Mouse (Mus musculus): ENCODE data around the gene Tpi1. TPM values are rescaled to one million over a fixed set of nuclear protein-coding genes. Genes with fewer than 3 reads are reported as not detected.
A peak's percentile ranks its signal among the peaks of the same experiment; 100 is the strongest.

Tpi1 gene
- total RNA-seq, 1 experiment: 306 TPM

DNA sequence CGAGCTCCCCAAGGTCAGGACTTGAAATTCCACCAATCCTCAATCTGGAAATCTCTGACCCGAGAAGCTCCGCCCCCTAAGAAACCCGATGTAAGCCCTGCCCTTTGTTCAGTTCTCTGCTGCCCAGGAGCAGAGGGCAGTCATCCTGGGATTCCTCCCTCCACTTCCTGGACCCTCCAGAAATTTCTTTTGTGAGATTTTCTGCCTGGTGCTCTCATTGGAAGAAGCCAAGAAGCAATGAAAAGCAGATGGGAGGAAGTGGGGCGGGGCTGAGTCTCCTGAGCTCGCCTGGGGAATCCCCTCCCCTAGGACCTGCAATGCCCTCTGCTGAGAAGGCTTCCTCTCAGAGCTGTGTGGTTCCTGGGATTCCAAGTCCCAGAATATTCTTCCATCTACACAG lies 31.7 kb downstream of the Tpi1 start:
- no peak for TF ChIP-seq CHD2 (IDR thresholded peaks at IDR 0.05; ENCODE audit: low read depth, low read length)
- no peak for TF ChIP-seq ZC3H11A (IDR thresholded peaks at IDR 0.05; ENCODE audit: borderline replicate concordance, low read depth, low read length)
- Histone ChIP-seq H3K9ac (ENCODE audit: insufficient read depth, low read depth, low read length, poor library complexity, severe bottlenecking) (0 out of 2 replicates have a peak overlapping the region, but pooled peaks have one; percentile 34), H3K4me1 (ENCODE audit: control insufficient read depth in 2 of 2, insufficient read depth in 2 of 2, low read length in 2 of 2, poor library complexity in 1 of 2) (peaks cover 3 to 14% of the 10 kb centered on the region in 2 experiments; a peak in 3 of 4 replicates), H3K27ac (ENCODE audit: insufficient read depth, low read depth, low read length, poor library complexity, severe bottlenecking) (peak overlapping the region; percentile 1; the same call in 1 of the 2 replicates), H3K36me3 (ENCODE audit: control insufficient read depth, insufficient read depth, low read length, poor library complexity, severe bottlenecking) (no peaks in the 10 kb centered on the region), H3K9me3 (ENCODE audit: control insufficient read depth, insufficient read depth, low read depth, low read length) (no peaks in the 10 kb centered on the region), H3K4me3 (ENCODE audit: insufficient read depth in 1 of 2, low read depth in 1 of 2, low read length in 2 of 2, poor library complexity in 1 of 2, severe bottlenecking in 1 of 2) (peak overlapping the region in 1 of 2 experiments; percentile 63; a peak in 2 of 4 replicates)
- DNase-seq (ENCODE audit: low read depth, low spot score): peak; percentile 74
- in situ Hi-C loops (cut with MboI; ENCODE audit: low sequenced_read_pairs in 2 of 2, unreplicated experiment in 2 of 2): no loop called here

DNA sequence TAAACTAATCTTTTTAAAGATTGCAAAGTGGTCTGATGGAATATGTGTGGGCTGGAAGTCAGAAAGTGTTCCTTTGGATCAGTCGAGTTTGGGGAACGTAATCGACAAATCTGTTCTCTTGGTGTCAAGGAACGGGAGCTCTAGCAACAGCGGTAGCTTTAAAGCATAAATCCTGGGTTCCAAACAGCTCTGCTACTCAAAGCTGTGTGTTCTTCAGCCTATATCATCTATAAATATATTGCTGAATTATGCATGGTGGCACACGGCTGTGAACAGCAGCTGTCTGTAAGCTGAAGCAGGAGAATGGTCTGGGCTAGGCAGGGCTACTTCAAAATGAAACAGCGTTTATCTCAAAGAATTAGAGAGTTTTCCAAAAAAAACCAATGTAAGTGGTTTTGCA lies 33.2 kb downstream of the Tpi1 start:
- H3K27ac ChIP-seq (ENCODE audit: insufficient read depth, low read depth, low read length, poor library complexity, severe bottlenecking): no peak overlapping the region
- no peaks in the 10 kb centered on the region for H3K9me3 ChIP-seq (ENCODE audit: control insufficient read depth, insufficient read depth, low read depth, low read length)
- TF ChIP-seq HCFC1 (IDR thresholded peaks at IDR 0.05; ENCODE audit: borderline replicate concordance, insufficient read depth, low read length): no peak
- no peak for TF ChIP-seq ZNF384 (IDR thresholded peaks at IDR 0.05; ENCODE audit: low read depth, low read length)
- TF ChIP-seq CHD2 (IDR thresholded peaks at IDR 0.05; ENCODE audit: low read depth, low read length): no peak
- TF ChIP-seq ZC3H11A (IDR thresholded peaks at IDR 0.05; ENCODE audit: borderline replicate concordance, low read depth, low read length): no peak
- TF ChIP-seq MAFK (IDR thresholded peaks at IDR 0.05; ENCODE audit: insufficient read depth, low read depth, low read length): no peak
- H3K36me3 ChIP-seq (ENCODE audit: control insufficient read depth, insufficient read depth, low read length, poor library complexity, severe bottlenecking): no peaks in the 10 kb centered on the region
- in situ Hi-C loops (cut with MboI; ENCODE audit: low sequenced_read_pairs in 2 of 2, unreplicated experiment in 2 of 2): no loop called here
- no peak overlapping the region for H3K4me3 ChIP-seq (ENCODE audit: insufficient read depth in 1 of 2, low read depth in 1 of 2, low read length in 2 of 2, poor library complexity in 1 of 2, severe bottlenecking in 1 of 2)
- no peak overlapping the region for H3K9ac ChIP-seq (ENCODE audit: insufficient read depth, low read depth, low read length, poor library complexity, severe bottlenecking)
- DNase-seq (ENCODE audit: low read depth, low spot score): no peak
- H3K4me1 ChIP-seq (ENCODE audit: control insufficient read depth in 2 of 2, insufficient read depth in 2 of 2, low read length in 2 of 2, poor library complexity in 1 of 2): peaks cover 3 to 8% of the 10 kb centered on the region in 2 experiments; a peak in 3 of 4 replicates

DNA sequence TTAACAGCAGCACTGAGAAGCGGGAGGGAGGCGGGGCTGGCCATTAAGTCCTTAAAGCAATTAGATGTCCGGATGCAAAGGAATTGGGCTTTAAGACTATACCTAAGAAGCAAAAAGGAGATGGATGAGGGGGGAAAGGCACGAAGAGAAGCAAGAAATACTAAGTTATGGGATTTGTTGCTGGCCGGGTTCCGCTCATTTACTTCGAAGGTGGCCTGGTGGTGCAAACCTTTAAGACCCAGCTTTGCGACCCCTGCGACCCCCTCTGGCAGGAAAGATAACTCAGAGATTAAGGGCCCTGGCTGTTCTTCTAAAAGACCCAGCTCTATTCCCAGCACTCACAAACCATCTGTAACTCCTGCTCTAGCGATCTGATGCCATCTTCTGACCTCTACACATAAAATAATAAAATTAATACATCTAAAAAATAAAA lies 34.1 kb downstream of the Tpi1 start:
- Histone ChIP-seq H3K4me1 (ENCODE audit: control insufficient read depth in 2 of 2, insufficient read depth in 2 of 2, low read length in 2 of 2, poor library complexity in 1 of 2) (peaks cover 3 to 8% of the 10 kb centered on the region in 2 experiments; a peak in 3 of 4 replicates), H3K9me3 (ENCODE audit: control insufficient read depth, insufficient read depth, low read depth, low read length) (no peaks in the 10 kb centered on the region), H3K27ac (ENCODE audit: insufficient read depth, low read depth, low read length, poor library complexity, severe bottlenecking) (no peak overlapping the region), H3K9ac (ENCODE audit: insufficient read depth, low read depth, low read length, poor library complexity, severe bottlenecking) (no peak overlapping the region), H3K36me3 (ENCODE audit: control insufficient read depth, insufficient read depth, low read length, poor library complexity, severe bottlenecking) (no peaks in the 10 kb centered on the region), H3K4me3 (ENCODE audit: insufficient read depth in 1 of 2, low read depth in 1 of 2, low read length in 2 of 2, poor library complexity in 1 of 2, severe bottlenecking in 1 of 2) (peak overlapping the region; percentile 9 to 19; a peak in 2 of 4 replicates)
- in situ Hi-C loops (cut with MboI; ENCODE audit: low sequenced_read_pairs in 2 of 2, unreplicated experiment in 2 of 2): no loop called here
- DNase-seq (ENCODE audit: low read depth, low spot score): no peak
- no peak for TF ChIP-seq HCFC1 (IDR thresholded peaks at IDR 0.05; ENCODE audit: borderline replicate concordance, insufficient read depth, low read length)
- TF ChIP-seq MAFK (IDR thresholded peaks at IDR 0.05; ENCODE audit: insufficient read depth, low read depth, low read length): no peak
- no peak for TF ChIP-seq ZC3H11A (IDR thresholded peaks at IDR 0.05; ENCODE audit: borderline replicate concordance, low read depth, low read length)
- TF ChIP-seq ZNF384 (IDR thresholded peaks at IDR 0.05; ENCODE audit: low read depth, low read length): no peak
- TF ChIP-seq CHD2 (IDR thresholded peaks at IDR 0.05; ENCODE audit: low read depth, low read length): no peak

DNA sequence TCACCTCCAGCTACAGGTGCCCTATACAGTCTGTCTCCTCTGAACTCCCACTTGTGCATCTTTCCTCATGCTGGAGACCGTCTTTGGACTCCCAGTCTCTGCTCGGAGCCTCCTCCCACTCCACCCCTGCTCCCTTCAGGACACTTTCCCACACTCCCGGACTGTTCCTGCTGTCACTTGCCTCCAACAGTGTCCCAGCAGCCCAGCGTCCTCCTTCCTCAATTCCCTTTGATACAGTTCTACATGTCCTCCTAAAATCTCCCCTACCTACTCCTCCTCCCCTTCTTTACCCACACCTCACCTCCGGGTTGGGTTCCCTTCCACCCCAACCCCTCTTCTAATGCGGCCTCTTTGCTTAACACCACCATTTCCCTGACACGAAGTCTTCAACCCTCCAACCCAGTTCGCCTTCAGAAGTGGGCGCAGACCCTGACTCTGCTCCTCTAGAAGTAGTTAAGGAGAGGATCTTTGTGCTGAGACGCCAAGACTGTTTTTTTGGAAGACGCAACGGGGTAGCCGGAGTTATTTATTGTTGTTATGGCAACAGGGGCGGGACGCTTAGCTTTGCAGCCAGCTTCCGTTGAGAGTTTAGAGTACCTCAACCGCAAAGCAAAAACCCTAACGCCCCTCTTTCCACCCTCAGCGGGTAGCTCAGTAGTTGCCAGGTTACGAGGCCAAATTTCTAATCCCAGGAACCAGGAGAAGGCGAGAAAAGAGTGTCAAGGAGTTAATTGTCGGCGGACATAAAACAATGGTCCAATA lies 34.7 kb downstream of the Tpi1 start, which contains the start of gene Lrrc23:
Gene Lrrc23 (minus strand): TSS at position 506 of the 762 bp plus-strand sequence.
- Histone ChIP-seq H3K4me3 (ENCODE audit: insufficient read depth in 1 of 2, low read depth in 1 of 2, low read length in 2 of 2, poor library complexity in 1 of 2, severe bottlenecking in 1 of 2) (peak within 1 kb of the TSS; percentile 9 to 19; a peak in 3 of 4 replicates), H3K9me3 (ENCODE audit: control insufficient read depth, insufficient read depth, low read depth, low read length) (no peaks in the 10 kb centered on the region), H3K9ac (ENCODE audit: insufficient read depth, low read depth, low read length, poor library complexity, severe bottlenecking) (no peak within 1 kb of the TSS), H3K4me1 (ENCODE audit: control insufficient read depth in 2 of 2, insufficient read depth in 2 of 2, low read length in 2 of 2, poor library complexity in 1 of 2) (peaks cover 3 to 8% of the 10 kb centered on the region in 2 experiments; a peak in 3 of 4 replicates), H3K36me3 (ENCODE audit: control insufficient read depth, insufficient read depth, low read length, poor library complexity, severe bottlenecking) (no peaks in the 10 kb centered on the region), H3K27ac (ENCODE audit: insufficient read depth, low read depth, low read length, poor library complexity, severe bottlenecking) (no peak within 1 kb of the TSS)
- in situ Hi-C loops (cut with MboI; ENCODE audit: low sequenced_read_pairs in 2 of 2, unreplicated experiment in 2 of 2): no loop called here
- TF ChIP-seq HCFC1 (IDR thresholded peaks at IDR 0.05; ENCODE audit: borderline replicate concordance, insufficient read depth, low read length): no peak
- TF ChIP-seq MAFK (IDR thresholded peaks at IDR 0.05; ENCODE audit: insufficient read depth, low read depth, low read length): no peak
- TF ChIP-seq ZNF384 (IDR thresholded peaks at IDR 0.05; ENCODE audit: low read depth, low read length): no peak
- no peak for TF ChIP-seq CHD2 (IDR thresholded peaks at IDR 0.05; ENCODE audit: low read depth, low read length)
- TF ChIP-seq ZC3H11A (IDR thresholded peaks at IDR 0.05; ENCODE audit: borderline replicate concordance, low read depth, low read length): no peak
- no peak for DNase-seq (ENCODE audit: low read depth, low spot score)
